Mouse (Mus musculus) lung, embryonic 15.5 days (tissue): ENCODE results near the gene Irx6. TPM values are rescaled to one million over a fixed set of nuclear protein-coding genes. Genes with fewer than 3 reads are reported as not detected.

ENCODE experiments used
- ATAC-seq: fragments of 200-750 bp; cut with Nextera tagmentation; 2 replicates; pipeline ENCODE4 v1.8.0; 2017; ENCODE audit warnings: moderate number of reproducible peaks, borderline replicate concordance; ENCODE audit not compliant: low FRiP score, low TSS enrichment; ENCODE audit errors: extremely low read depth
- H3K27ac ChIP-seq: fragments of 300-500 bp; sonication (generic); 2 replicates; pipeline ENCODE4 v1.5.1; 2015; ENCODE audit warnings: moderate library complexity, mild to moderate bottlenecking, inconsistent platforms
- H3K27me3 ChIP-seq: fragments of 300-500 bp; sonication (generic); 2 replicates; pipeline ENCODE4 v1.6.1; 2015; ENCODE audit warnings: inconsistent platforms
- H3K36me3 ChIP-seq: fragments of 300-500 bp; sonication (generic); 2 replicates; pipeline ENCODE4 v1.6.1; 2015; ENCODE audit warnings: inconsistent platforms
- H3K4me1 ChIP-seq: fragments of 300-500 bp; sonication (generic); 2 replicates; pipeline ENCODE4 v1.6.1; 2015; ENCODE audit warnings: inconsistent platforms
- H3K4me2 ChIP-seq: fragments of 300-500 bp; sonication (generic); 2 replicates; pipeline ENCODE4 v1.6.1; 2015; ENCODE audit warnings: inconsistent platforms, mild to moderate bottlenecking, moderate library complexity
- H3K4me3 ChIP-seq: fragments of 300-500 bp; sonication (generic); 2 replicates; pipeline ENCODE4 v1.5.1; 2015; ENCODE audit warnings: mild to moderate bottlenecking, inconsistent platforms
- H3K9ac ChIP-seq: fragments of 300-500 bp; sonication (generic); 2 replicates; pipeline ENCODE4 v1.6.1; 2015; ENCODE audit warnings: inconsistent platforms
- H3K9me3 ChIP-seq: fragments of 300-500 bp; sonication (generic); 2 replicates; pipeline ENCODE4 v1.6.1; 2016; ENCODE audit warnings: inconsistent platforms
- WGBS: fragments of 180-500 bp; shearing (Covaris S2); methylation state at CpG from one replicate; pipeline ENCODE4 v1.1.7; 2015; 5-methylcytosine and 5-hydroxymethylcytosine counted together
- polyA plus RNA-seq: library from polyadenylated mRNA; unstranded; fragments of >200 nt; fragmentation: Nextera tagmentation; extraction: Ambion mirVana; gene quantifications from 2 replicates; pipeline ENCODE4 v1.2.1, GENCODE M21; 2015

Irx6 gene
- polyA plus RNA-seq = 0.08 TPM in 1 of 2 replicates, not detected in the other

GRCm38 (mm10) chr8:92674244-92675128 is at the start of gene Irx6:
Gene Irx6 (plus strand): TSS chr8:92674288.
- ATAC-seq = no peak
- WGBS = under 1% methylated on average over 59 of the region's 62 CpGs
- Histone ChIP-seq H3K9ac (no peak within 1 kb of the TSS; the same call in none of the 2 replicates), H3K27me3 (peaks cover 94% of the 10 kb centered on the region), H3K4me1 (peaks cover 21% of the 10 kb centered on the region), H3K4me3 (peak within 1 kb of the TSS; percentile 42), H3K9me3 (no peaks in the 10 kb centered on the region), H3K36me3 (no peaks in the 10 kb centered on the region), H3K4me2 (peak within 1 kb of the TSS; percentile 80), H3K27ac (no peak within 1 kb of the TSS)

DNA sequence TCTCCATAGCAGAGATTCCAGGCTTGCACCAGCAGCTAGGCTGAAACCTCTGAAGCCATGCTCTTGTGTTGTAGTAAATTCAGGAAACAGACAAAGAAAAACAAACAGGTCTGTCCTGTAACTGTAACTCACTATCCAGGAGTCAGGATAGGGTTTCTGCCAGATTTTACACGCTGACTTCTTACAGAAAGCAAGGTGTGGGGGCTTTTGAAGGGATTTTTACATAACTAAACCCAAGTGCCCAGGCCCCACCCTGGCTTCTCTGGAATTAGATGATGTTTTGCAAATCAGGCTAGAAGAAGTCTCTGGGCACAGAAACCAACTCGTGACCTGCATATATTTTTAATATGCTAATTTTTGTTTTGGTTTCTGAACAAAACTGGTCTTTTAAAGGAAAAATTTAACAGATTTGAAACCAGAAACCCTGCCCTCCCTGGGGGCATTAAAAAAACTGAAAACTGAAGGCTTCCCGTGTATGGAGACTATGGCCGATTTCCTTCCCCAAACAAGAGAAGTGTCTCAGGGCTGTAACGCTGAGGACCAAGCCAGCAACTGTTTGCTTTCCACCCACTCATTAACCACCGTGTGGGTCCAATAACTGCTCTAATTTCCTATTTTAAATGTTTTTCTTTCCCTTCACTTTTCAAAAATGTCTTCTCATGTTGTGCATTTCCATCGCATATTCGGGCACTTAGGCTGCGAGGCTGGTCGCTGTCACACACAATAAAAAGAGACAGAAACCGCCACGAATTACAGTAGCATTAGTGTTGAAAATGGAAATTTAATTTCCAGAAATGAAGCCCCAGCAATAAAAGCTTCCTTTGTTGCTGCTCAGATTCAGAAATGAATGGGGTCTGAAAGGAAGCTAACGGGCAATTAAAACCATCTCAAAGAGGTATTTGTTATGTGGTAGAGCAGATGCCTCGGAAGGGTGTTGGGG is 45.1 kb upstream of the Irx6 start:
- Histone ChIP-seq H3K4me1 (no peaks in the 10 kb centered on the region), H3K36me3 (no peaks in the 10 kb centered on the region), H3K27me3 (no peaks in the 10 kb centered on the region), H3K9me3 (no peaks in the 10 kb centered on the region), H3K27ac (no peak overlapping the region), H3K4me2 (no peak overlapping the region), H3K4me3 (no peak overlapping the region), H3K9ac (no peak overlapping the region)
- no peak for ATAC-seq
- 65% methylated on average over 14 of the region's 14 CpGs for WGBS

DNA sequence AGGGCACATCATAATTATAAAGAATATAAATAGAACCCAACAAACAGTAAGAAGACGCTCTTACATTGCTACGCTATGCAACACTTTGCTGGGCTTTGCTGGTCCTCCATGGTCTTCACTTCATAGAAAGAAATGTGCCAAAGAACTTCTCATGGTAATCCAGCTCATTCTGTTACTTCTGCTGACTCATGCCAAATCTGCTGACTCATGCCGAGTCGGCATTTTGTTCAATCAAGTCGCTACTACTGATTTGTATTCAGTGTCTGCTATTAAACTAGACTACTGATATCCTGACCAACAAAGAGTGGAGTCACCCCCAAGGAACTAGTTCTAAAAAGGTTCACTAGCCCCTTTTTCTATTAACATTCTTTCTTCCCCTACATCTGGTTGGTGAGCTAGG is 40.9 kb upstream of the Irx6 start:
- Histone ChIP-seq H3K4me2 (no peak overlapping the region), H3K4me1 (no peaks in the 10 kb centered on the region), H3K27me3 (no peaks in the 10 kb centered on the region), H3K9ac (no peak overlapping the region), H3K4me3 (no peak overlapping the region), H3K9me3 (no peaks in the 10 kb centered on the region), H3K36me3 (no peaks in the 10 kb centered on the region), H3K27ac (no peak overlapping the region)
- no peak for ATAC-seq
- WGBS = 90% methylated on average over 5 of the region's 5 CpGs

DNA sequence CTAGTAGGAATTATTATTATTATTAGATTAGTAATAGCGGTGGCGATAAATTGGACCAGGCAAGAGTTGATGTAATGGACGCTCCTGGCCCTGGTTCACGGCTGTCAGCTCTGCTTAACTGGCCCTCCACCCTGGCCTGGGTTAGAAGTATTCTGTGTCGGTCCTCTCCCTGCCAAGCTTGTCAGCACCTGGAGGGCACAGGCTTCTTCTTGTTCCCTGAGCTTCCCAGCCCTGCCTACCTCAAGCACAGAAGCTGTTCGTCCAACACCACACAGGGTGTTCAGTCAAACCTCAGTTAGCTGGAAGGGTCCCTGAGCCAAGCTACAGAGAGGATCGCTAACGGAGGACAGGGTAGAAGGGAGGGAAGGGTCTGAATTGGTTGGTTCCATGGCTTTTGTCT is 33.3 kb upstream of the Irx6 start:
- Histone ChIP-seq H3K4me1 (no peaks in the 10 kb centered on the region), H3K27me3 (no peaks in the 10 kb centered on the region), H3K9ac (no peak overlapping the region), H3K36me3 (no peaks in the 10 kb centered on the region), H3K27ac (no peak overlapping the region), H3K4me3 (no peak overlapping the region), H3K4me2 (no peak overlapping the region), H3K9me3 (no peaks in the 10 kb centered on the region)
- no peak for ATAC-seq
- WGBS = 79% methylated on average over 8 of the region's 8 CpGs

GRCm38 (mm10) chr8:92646637-92647036 is 27.5 kb upstream of the Irx6 start:
- Histone ChIP-seq H3K9ac (no peak overlapping the region), H3K4me2 (no peak overlapping the region), H3K27ac (no peak overlapping the region), H3K9me3 (no peaks in the 10 kb centered on the region), H3K4me3 (no peak overlapping the region), H3K36me3 (no peaks in the 10 kb centered on the region), H3K27me3 (no peaks in the 10 kb centered on the region), H3K4me1 (no peaks in the 10 kb centered on the region)
- ATAC-seq = no peak
- 64% methylated on average over 2 of the region's 2 CpGs for WGBS

GRCm38 (mm10) chr8:92664207-92664606 is 9.9 kb upstream of the Irx6 start:
- H3K4me2 ChIP-seq = no peak overlapping the region
- no peaks in the 10 kb centered on the region for H3K4me1 ChIP-seq
- 0 out of 2 replicates have a peak, but pooled peaks have one; percentile 35 for ATAC-seq
- H3K4me3 ChIP-seq = no peak overlapping the region
- H3K9me3 ChIP-seq = no peaks in the 10 kb centered on the region
- no peak overlapping the region for H3K9ac ChIP-seq
- H3K27ac ChIP-seq = no peak overlapping the region
- 13% methylated on average over 4 of the region's 4 CpGs for WGBS
- peaks cover 4% of the 10 kb centered on the region; the same call in 1 of the 2 replicates for H3K27me3 ChIP-seq
- H3K36me3 ChIP-seq = no peaks in the 10 kb centered on the region

- 55% methylated on average over 11 of the region's 11 CpGs for WGBS
- no peaks in the 10 kb centered on the region for H3K9me3 ChIP-seq
- no peak for ATAC-seq
- no peak overlapping the region for H3K4me2 ChIP-seq
- H3K9ac ChIP-seq = no peak overlapping the region
- H3K4me3 ChIP-seq = no peak overlapping the region
- no peak overlapping the region for H3K27ac ChIP-seq
- peaks cover 58% of the 10 kb centered on the region for H3K27me3 ChIP-seq
- H3K4me1 ChIP-seq = peaks cover 21% of the 10 kb centered on the region
- H3K36me3 ChIP-seq = no peaks in the 10 kb centered on the region
Observed at GRCm38 (mm10) chr8:92670236-92670635, 3.9 kb upstream of the Irx6 start.

DNA sequence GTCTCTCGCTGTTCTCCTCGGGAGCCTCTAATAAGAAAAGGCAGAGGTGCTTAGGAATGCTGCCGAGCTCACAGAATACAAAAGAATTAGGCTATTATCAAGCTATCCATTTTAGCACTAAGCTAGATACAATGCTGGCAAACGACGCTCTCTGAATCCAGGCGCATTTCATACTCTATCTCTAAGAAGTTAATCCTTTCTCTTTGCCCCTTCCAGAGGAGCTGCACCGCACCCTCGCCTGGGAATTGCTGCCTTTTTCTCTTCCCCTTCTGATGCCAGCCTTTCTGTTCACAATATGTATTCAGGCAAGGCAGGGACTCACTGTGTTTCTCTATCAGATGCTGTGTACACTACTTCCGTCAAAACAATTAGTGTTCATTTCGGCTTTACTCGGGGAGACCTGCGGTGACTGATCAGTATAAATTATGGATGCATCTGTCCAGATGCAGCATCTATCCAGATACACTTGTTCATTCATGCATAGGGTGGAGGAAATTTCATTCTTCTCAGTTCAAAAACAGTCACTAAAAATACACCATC is 3.4 kb upstream of the Irx6 start:
- WGBS = 55% methylated on average over 12 of the region's 12 CpGs
- ATAC-seq = no peak

DNA sequence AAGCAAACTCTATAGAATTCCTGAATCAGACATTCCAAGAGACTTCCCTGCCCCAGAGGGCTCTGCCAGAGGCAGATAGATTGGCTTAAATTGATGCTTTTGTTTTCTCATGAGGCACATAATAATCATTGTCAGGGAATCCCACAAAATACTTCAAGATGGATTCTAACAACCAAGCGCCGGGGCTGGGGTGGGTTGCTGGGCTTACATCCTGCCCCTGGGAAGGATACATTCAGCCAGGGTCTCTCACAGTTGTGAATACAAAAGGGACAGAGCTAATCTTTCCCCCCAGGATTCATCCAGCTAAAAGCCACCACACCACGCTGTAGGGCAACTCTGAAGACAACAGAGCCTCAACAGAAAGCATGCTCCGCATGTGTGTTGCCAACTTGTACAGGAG is 2.2 kb upstream of the Irx6 start:
- H3K27ac ChIP-seq = no peak overlapping the region
- H3K4me3 ChIP-seq = no peak overlapping the region
- H3K27me3 ChIP-seq = peaks cover 74% of the 10 kb centered on the region
- ATAC-seq = no peak
- no peaks in the 10 kb centered on the region for H3K9me3 ChIP-seq
- H3K4me1 ChIP-seq = peaks cover 21% of the 10 kb centered on the region
- H3K9ac ChIP-seq = no peak overlapping the region
- H3K4me2 ChIP-seq = no peak overlapping the region
- WGBS = 94% methylated on average over 4 of the region's 4 CpGs
- H3K36me3 ChIP-seq = no peaks in the 10 kb centered on the region

More for the DNA sequence above, 3.4 kb upstream of the Irx6 start:
- peaks cover 63% of the 10 kb centered on the region for H3K27me3 ChIP-seq
- no peaks in the 10 kb centered on the region for H3K9me3 ChIP-seq
- no peak overlapping the region for H3K9ac ChIP-seq
- H3K4me1 ChIP-seq = peaks cover 21% of the 10 kb centered on the region
- H3K4me2 ChIP-seq = no peak overlapping the region
- H3K4me3 ChIP-seq = no peak overlapping the region
- H3K27ac ChIP-seq = no peak overlapping the region
- no peaks in the 10 kb centered on the region for H3K36me3 ChIP-seq

DNA sequence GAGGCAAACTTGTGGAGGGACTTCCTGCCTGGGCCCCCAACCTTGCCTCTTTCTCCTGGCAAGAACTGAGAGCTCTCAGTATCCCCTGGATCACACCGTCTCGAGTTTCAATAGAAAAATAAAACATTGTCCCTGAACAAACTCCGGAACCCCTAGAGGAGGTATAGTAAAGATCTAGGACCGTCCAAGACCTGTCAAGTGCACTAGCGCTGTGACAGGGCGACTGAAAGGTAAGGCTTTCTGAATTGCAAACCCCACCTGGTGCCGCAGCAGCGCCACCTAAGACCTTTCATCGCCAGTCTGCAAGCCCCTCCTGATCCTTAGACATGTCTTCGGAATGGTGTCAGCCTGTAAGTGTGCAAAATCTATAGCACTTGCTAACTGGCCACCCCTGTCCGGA is 987 bp upstream of the Irx6 start:
- no peaks in the 10 kb centered on the region for H3K9me3 ChIP-seq
- H3K4me1 ChIP-seq = peaks cover 21% of the 10 kb centered on the region
- ATAC-seq = peak; percentile 10; the same call in 1 of the 2 replicates
- peak overlapping the region; percentile 42 for H3K4me3 ChIP-seq
- peaks cover 87% of the 10 kb centered on the region for H3K27me3 ChIP-seq
- H3K9ac ChIP-seq = no peak overlapping the region; the same call in 1 of the 2 replicates
- no peak overlapping the region for H3K27ac ChIP-seq
- H3K4me2 ChIP-seq = peak overlapping the region; percentile 80
- 3% methylated on average over 11 of the region's 11 CpGs for WGBS
- H3K36me3 ChIP-seq = no peaks in the 10 kb centered on the region

DNA sequence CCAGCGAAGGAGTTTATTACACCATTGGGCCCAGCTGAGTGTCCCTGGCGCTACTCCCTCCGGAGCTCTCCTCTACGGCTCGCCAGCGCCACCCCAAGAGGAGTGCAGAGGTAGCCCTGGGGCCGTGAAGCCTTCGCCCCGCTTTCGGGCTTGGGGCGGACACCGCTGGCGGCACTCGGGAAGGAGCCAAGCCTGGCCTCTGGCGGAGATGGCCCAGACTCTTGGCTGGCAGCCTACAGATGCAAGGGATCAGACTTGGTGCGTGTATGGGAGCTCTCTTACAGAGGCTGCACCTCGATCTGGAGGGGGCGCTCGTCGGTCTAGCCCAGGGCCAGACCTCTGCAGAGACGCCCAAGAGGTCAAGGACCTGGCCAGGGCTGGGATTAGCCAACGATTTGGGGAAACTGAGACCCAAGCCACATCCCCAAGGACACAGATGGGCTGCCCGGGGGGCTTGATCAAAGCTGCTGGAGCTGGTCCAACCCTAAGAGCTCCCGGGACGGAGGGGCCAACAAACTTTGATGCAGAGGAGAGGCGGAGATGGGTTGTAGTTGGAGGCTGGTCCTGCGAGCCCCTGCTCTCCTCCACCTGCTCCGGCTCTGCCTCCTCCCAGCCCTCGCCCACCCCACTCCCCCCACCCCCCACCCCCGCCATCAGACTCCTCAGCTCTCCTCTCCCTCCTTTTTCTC is 389 bp upstream of the Irx6 start:
- peak overlapping the region; percentile 80 for H3K4me2 ChIP-seq
- WGBS = under 1% methylated on average over 29 of the region's 30 CpGs
- peaks cover 88% of the 10 kb centered on the region for H3K27me3 ChIP-seq
- H3K36me3 ChIP-seq = no peaks in the 10 kb centered on the region
- peak overlapping the region; percentile 42 for H3K4me3 ChIP-seq
- no peak overlapping the region for H3K27ac ChIP-seq
- ATAC-seq = peak; percentile 70
- H3K4me1 ChIP-seq = peaks cover 21% of the 10 kb centered on the region
- H3K9me3 ChIP-seq = no peaks in the 10 kb centered on the region
- no peak overlapping the region; the same call in 1 of the 2 replicates for H3K9ac ChIP-seq
